Mouse (Mus musculus) urinary bladder, postnatal 25 days (tissue): Measurements from ENCODE around the gene Grin2b.

Experiments used
- DNase-seq: peaks from one replicate; pipeline ENCODE4 v3.0.0; 2022; ENCODE audit warnings: low spot score

The Grin2b gene

GRCm38 (mm10) chr6:136100241-136100640, 73.1 kb downstream of the Grin2b start:
- DNase-seq = no peak

- no peak for DNase-seq
Measured at GRCm38 (mm10) chr6:136096269-136096668, 77.0 kb downstream of the Grin2b start.

- DNase-seq = no peak
Measured at GRCm38 (mm10) chr6:136079991-136080734, 93.1 kb downstream of the Grin2b start.

GRCm38 (mm10) chr6:136072326-136073054, 100.8 kb downstream of the Grin2b start:
- no peak for DNase-seq

GRCm38 (mm10) chr6:136070101-136070500, 103.2 kb downstream of the Grin2b start:
- DNase-seq = no peak

GRCm38 (mm10) chr6:136053346-136053745, 120.0 kb downstream of the Grin2b start:
- no peak for DNase-seq

GRCm38 (mm10) chr6:136050346-136050745, 123.0 kb downstream of the Grin2b start:
- DNase-seq = no peak

GRCm38 (mm10) chr6:136048084-136048483, 125.2 kb downstream of the Grin2b start:
- no peak for DNase-seq

- no peak for DNase-seq
Measured at GRCm38 (mm10) chr6:136046091-136046490, 127.2 kb downstream of the Grin2b start.

GRCm38 (mm10) chr6:136044461-136044860, 128.8 kb downstream of the Grin2b start:
- DNase-seq = no peak

- no peak for DNase-seq
Measured at GRCm38 (mm10) chr6:136042375-136042774, 130.9 kb downstream of the Grin2b start.

- no peak for DNase-seq
Measured at GRCm38 (mm10) chr6:136041821-136042220, 131.5 kb downstream of the Grin2b start.

- no peak for DNase-seq
Measured at GRCm38 (mm10) chr6:136040931-136041330, 132.4 kb downstream of the Grin2b start.

GRCm38 (mm10) chr6:136029235-136029939, 143.9 kb downstream of the Grin2b start:
- no peak for DNase-seq

- DNase-seq = no peak
Measured at GRCm38 (mm10) chr6:136026936-136027335, 146.4 kb downstream of the Grin2b start.

GRCm38 (mm10) chr6:136025801-136026200, 147.5 kb downstream of the Grin2b start:
- no peak for DNase-seq

- no peak for DNase-seq
Measured at GRCm38 (mm10) chr6:136020460-136020859, 152.9 kb downstream of the Grin2b start.

GRCm38 (mm10) chr6:136018962-136019361, 154.3 kb downstream of the Grin2b start:
- no peak for DNase-seq

GRCm38 (mm10) chr6:136013556-136014380, 159.5 kb downstream of the Grin2b start:
- peak; percentile 3 for DNase-seq

- DNase-seq = no peak
Measured at GRCm38 (mm10) chr6:136011533-136011932, 161.8 kb downstream of the Grin2b start.

GRCm38 (mm10) chr6:136011038-136011311, 162.3 kb downstream of the Grin2b start:
- no peak for DNase-seq
